Mouse (Mus musculus) forebrain, embryonic 15.5 days (tissue): ENCODE measurements around the gene Pim3. TPM values are rescaled to one million over a fixed set of nuclear protein-coding genes. Genes with fewer than 3 reads are reported as not detected.

Source experiments
- ATAC-seq: fragments of 200-750 bp; cut with Nextera tagmentation; replicated peaks from 2 replicates; pipeline ENCODE4 v1.8.0; 2017; ENCODE audit warnings: mild to moderate bottlenecking, moderate TSS enrichment, moderate library complexity
- H3K27ac ChIP-seq: fragments of 300-500 bp; sonication (generic); replicated peaks from 2 replicates; pipeline ENCODE4 v1.5.1; 2015; ENCODE audit warnings: mild to moderate bottlenecking, inconsistent platforms
- H3K27me3 ChIP-seq: fragments of 300-500 bp; sonication (generic); 2 replicates; pipeline ENCODE4 v1.6.1; 2015; ENCODE audit warnings: inconsistent platforms
- H3K36me3 ChIP-seq: fragments of 300-500 bp; sonication (generic); 2 replicates; pipeline ENCODE4 v1.6.1; 2015; ENCODE audit warnings: mild to moderate bottlenecking, inconsistent platforms
- H3K4me1 ChIP-seq: fragments of 300-500 bp; sonication (generic); 2 replicates; pipeline ENCODE4 v1.6.1; 2015; ENCODE audit warnings: inconsistent platforms
- H3K4me2 ChIP-seq: fragments of 300-500 bp; sonication (generic); replicated peaks from 2 replicates; pipeline ENCODE4 v1.6.1; 2015; ENCODE audit warnings: mild to moderate bottlenecking, inconsistent platforms
- H3K4me3 ChIP-seq: fragments of 300-500 bp; sonication (generic); 2 replicates; pipeline ENCODE4 v1.5.1; 2015; ENCODE audit warnings: mild to moderate bottlenecking, inconsistent platforms
- H3K9ac ChIP-seq: fragments of 300-500 bp; sonication (generic); replicated peaks from 2 replicates; pipeline ENCODE4 v1.6.1; 2015; ENCODE audit warnings: mild to moderate bottlenecking, inconsistent platforms
- H3K9me3 ChIP-seq: fragments of 300-500 bp; sonication (generic); 2 replicates; pipeline ENCODE4 v1.6.1; 2016; ENCODE audit warnings: inconsistent platforms
- WGBS: fragments of 180-500 bp; shearing (Covaris S2); methylation state at CpG from one replicate; pipeline ENCODE4 v1.1.7; 2015; ENCODE audit warnings: mixed read lengths; 5-methylcytosine and 5-hydroxymethylcytosine counted together
- polyA plus RNA-seq: library from polyadenylated mRNA; unstranded; fragments of >200 nt; fragmentation: Nextera tagmentation; extraction: Ambion mirVana; gene quantifications from 2 replicates; pipeline ENCODE4 v1.2.1, GENCODE M21; 2015

The Pim3 gene
- polyA plus RNA-seq, 1 experiment from 2014 or later = 69.1 TPM

DNA sequence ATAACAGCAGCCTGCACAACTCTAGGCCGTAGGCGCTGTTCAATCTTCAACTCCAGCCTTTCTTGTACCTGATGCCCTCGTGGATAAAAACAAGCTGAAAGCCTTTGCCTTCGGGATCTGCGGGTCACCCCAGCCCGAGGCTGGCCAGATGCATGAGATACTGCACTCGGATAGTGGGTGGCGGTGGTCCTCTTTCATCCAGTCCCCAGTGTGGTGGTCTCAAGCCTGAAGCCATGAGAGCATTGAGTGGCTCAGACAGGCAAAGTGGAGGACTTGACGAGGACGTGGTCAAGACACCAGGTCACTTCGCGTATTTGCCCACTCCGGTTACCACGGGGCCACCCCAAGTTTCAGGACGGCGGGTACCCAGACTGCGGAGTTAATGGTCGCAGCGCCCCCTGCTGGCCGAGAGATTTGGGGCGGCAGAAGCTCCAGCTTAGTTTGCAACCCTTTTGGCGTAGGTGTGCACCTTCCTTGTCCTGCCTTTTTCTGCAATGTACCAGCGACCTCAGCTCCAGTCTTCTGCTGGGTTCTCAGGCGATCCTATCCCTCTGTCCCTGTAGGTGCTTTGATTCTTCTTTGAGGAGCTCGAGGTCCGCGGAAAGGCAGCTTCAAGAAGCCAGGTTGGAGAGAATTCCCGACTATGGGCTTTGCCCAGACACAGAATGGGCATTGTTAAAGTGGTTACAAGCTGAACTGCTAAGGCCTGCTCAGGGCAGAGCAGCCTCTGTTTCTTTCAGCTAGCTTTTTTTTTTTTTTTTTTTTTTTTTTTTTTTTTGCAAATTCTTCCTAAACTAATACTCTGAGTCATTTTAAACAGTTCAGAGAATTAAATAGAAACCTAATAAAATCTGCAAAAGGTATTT is 14.4 kb downstream of the Pim3 start:
- Histone ChIP-seq H3K27ac (no peak overlapping the region), H3K9ac (no peak overlapping the region), H3K27me3 (peaks cover 3% of the 10 kb centered on the region; the same call in 1 of the 2 replicates), H3K4me1 (peaks cover 7% of the 10 kb centered on the region; the same call in 1 of the 2 replicates), H3K9me3 (no peaks in the 10 kb centered on the region), H3K4me3 (no peak overlapping the region), H3K4me2 (peak overlapping the region; percentile 22), H3K36me3 (no peaks in the 10 kb centered on the region)
- ATAC-seq = no peak; the same call in 1 of the 2 replicates
- WGBS = 9% methylated on average over 28 of the region's 28 CpGs

DNA sequence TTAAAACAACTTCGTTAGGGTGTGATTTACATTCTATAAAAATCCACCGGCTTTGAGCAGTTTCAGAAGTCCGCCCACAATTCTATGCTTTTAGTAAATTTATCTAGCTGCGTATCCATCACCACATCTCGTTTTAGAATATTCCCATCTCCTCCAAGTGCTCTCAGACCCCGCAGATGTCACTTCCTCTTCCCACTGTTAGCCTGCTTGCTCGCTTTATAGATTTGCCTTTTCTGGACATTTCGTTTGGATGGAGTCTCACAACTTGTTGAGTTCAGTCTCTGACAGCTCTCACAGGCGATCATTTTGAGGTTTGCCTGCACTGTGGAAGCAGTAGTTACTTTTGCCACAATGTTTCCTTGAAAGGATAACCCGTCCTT is 15.0 kb downstream of the Pim3 start:
- H3K27me3 ChIP-seq = peaks cover 3% of the 10 kb centered on the region; the same call in 1 of the 2 replicates
- 82% methylated on average over 10 of the region's 10 CpGs for WGBS
- no peak overlapping the region for H3K9ac ChIP-seq
- no peaks in the 10 kb centered on the region for H3K9me3 ChIP-seq
- no peaks in the 10 kb centered on the region for H3K36me3 ChIP-seq
- H3K4me1 ChIP-seq = peaks cover 7% of the 10 kb centered on the region; the same call in 1 of the 2 replicates
- no peak for ATAC-seq
- H3K4me3 ChIP-seq = no peak overlapping the region
- H3K27ac ChIP-seq = no peak overlapping the region
- H3K4me2 ChIP-seq = no peak overlapping the region

DNA sequence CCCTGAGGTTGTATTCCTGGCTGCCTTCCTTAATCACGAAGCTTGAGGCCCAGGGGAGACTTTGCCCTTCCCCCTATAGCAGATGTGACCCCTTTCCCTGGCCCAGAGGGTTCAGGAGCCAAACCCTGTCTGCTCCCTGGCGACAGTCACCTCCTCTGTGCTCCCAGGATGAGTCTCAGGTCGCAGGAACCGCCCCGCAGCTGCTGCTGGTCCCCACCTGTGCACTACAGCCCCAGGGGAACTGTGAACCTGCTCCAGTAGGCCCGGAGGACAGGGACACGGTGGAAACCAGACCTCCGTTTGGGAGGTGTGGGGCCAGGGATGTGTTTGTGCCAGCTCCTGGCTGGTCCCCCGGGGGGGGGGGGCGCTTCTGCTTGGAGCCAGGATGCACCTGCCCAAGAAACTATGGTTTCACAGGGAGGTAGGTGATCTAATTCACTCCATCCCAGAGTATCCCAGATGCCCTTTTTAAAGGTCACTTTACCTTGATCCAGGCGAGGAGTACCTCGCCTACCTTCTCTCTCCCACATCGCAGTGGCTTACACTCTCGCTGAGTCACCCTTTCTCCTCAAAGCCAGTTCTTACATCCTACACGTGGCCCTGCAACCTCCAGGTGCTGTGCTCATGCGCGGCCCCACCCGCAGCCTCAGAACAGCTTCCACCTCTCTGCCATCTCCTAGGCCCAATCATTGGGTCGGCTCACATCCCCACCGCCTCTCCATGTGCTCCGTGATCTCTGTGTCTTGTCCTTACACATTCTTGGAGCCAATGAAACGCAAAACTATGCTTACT is 19.5 kb downstream of the Pim3 start:
- no peaks in the 10 kb centered on the region for H3K9me3 ChIP-seq
- H3K27ac ChIP-seq = no peak overlapping the region
- peaks cover 1% of the 10 kb centered on the region; the same call in 1 of the 2 replicates for H3K4me1 ChIP-seq
- H3K4me2 ChIP-seq = no peak overlapping the region
- no peak overlapping the region for H3K4me3 ChIP-seq
- ATAC-seq = no peak
- 70% methylated on average over 22 of the region's 22 CpGs for WGBS
- H3K9ac ChIP-seq = no peak overlapping the region
- H3K27me3 ChIP-seq = no peaks in the 10 kb centered on the region
- no peaks in the 10 kb centered on the region for H3K36me3 ChIP-seq

DNA sequence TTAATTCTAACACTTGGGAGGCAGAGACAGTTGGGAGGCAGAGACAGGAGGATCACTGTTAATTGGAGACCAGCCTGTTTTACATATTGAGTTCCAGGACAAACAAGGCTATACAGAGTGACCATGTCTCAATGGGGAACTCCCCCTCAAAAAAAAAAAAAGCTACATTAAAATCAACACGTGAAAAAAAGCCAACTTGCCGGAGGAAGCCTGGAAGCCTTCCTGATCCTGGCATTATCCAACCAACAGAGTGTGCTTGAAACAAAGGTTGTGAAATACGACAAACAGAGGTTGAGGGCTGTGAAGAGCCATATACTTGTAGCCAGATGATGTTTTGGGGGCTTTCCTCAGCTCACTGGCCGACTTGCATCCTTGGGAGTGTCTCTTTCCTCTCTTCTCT is 20.9 kb downstream of the Pim3 start:
- Histone ChIP-seq H3K9ac (no peak overlapping the region), H3K27ac (no peak overlapping the region), H3K9me3 (no peaks in the 10 kb centered on the region), H3K4me1 (no peaks in the 10 kb centered on the region), H3K27me3 (no peaks in the 10 kb centered on the region), H3K4me2 (no peak overlapping the region), H3K4me3 (no peak overlapping the region), H3K36me3 (no peaks in the 10 kb centered on the region)
- 67% methylated on average over 4 of the region's 4 CpGs for WGBS
- no peak for ATAC-seq

DNA sequence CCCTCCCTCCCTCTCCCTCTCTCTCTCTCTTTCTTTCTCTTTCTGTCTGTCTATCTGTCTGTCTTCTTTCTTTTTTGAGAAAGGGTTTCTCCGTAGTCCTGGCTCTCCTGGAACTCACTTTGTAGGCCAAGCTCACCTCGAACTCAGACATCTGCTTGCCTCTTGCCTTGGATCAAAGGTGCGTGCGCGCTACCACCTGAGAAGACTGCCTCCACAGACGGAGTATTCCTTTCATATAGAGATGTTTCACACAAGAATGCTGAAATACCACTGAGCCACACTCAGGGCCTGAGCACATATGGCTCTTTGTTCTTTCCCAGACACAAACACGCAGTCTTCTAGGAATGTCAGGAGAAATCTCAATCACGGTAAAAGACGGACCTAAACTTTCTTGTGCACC is 21.4 kb downstream of the Pim3 start:
- no peak for ATAC-seq
- 92% methylated on average over 9 of the region's 9 CpGs for WGBS
- H3K4me1 ChIP-seq = no peaks in the 10 kb centered on the region
- no peaks in the 10 kb centered on the region for H3K27me3 ChIP-seq
- H3K9ac ChIP-seq = no peak overlapping the region
- no peak overlapping the region for H3K4me2 ChIP-seq
- no peaks in the 10 kb centered on the region for H3K36me3 ChIP-seq
- H3K4me3 ChIP-seq = no peak overlapping the region
- no peak overlapping the region for H3K27ac ChIP-seq
- no peaks in the 10 kb centered on the region for H3K9me3 ChIP-seq

DNA sequence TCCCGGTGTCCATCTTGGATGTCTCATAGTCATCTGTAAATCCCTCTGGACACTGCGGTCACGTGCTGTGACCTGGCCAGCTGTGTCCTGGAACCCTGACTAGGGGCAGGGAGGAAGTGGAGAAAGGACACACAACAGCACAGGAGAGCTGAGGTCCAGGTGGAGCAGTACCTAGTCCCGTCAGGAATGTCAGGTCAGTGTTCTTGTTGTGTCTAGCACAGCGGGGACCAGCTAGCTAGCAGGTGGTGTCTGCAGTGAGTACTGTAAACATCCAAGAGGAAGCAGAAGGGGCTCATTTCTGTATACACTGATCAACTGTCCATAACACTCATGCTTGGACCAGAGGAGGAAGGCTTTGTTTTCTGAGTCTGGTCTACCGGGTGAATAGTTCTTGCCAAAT is 23.4 kb downstream of the Pim3 start:
- no peak for ATAC-seq
- Histone ChIP-seq H3K36me3 (no peaks in the 10 kb centered on the region), H3K4me3 (no peak overlapping the region), H3K27me3 (peaks cover 3% of the 10 kb centered on the region; the same call in 1 of the 2 replicates), H3K4me2 (no peak overlapping the region), H3K9me3 (no peaks in the 10 kb centered on the region), H3K4me1 (peaks cover 3% of the 10 kb centered on the region; the same call in 1 of the 2 replicates), H3K27ac (no peak overlapping the region), H3K9ac (no peak overlapping the region)
- WGBS = 85% methylated on average over 6 of the region's 6 CpGs

DNA sequence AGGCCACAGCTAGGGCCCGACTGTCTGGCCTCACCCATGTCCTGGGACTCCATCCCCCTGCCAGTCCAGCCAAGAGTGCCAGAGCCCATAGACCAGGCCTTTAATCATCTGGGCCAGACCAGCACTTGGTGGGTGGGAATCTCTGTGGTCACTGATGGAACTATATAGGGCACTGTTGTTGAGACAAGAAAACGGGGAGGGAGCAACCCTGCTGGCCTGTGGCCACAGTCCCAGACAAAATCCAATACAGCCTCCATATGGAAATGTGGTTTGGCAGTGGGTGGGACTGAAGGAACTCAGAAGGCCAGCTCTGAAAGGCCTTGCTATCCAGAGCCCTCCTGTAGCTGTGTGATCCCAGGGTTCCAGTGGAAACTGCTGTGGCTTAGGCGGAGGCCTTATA is 27.0 kb downstream of the Pim3 start:
- Histone ChIP-seq H3K4me1 (peaks cover 12% of the 10 kb centered on the region), H3K9me3 (no peaks in the 10 kb centered on the region), H3K9ac (no peak overlapping the region), H3K4me3 (no peak overlapping the region), H3K27ac (no peak overlapping the region), H3K4me2 (no peak overlapping the region), H3K27me3 (peaks cover 3% of the 10 kb centered on the region; the same call in 1 of the 2 replicates), H3K36me3 (no peaks in the 10 kb centered on the region)
- ATAC-seq = no peak
- 85% methylated on average over 3 of the region's 3 CpGs for WGBS

DNA sequence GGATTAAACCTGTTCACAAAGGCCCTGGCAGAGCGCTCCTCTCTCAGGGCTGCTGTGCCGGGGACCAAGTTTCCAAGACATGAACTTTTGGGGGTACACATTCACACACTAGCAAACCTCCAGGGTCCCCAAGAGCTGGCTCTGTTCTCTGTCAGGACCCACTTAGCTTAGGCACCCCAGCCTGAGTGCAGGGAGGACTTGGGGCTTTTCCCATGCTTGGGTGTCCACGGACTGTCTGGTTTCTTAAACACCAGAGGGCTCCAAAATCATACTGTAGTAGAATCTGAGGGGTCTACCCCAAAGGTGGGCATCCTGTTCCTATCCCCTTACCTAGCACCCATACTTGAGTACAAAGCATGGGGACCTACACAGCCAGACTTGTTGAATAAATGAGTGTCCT is 28.0 kb downstream of the Pim3 start:
- Histone ChIP-seq H3K36me3 (no peaks in the 10 kb centered on the region), H3K4me2 (peak overlapping the region; percentile 96), H3K4me1 (peaks cover 12% of the 10 kb centered on the region), H3K4me3 (peak overlapping the region; percentile 52; the same call in 1 of the 2 replicates), H3K27me3 (peaks cover 3% of the 10 kb centered on the region; the same call in 1 of the 2 replicates), H3K9ac (peak overlapping the region; percentile 58; the same call in 1 of the 2 replicates), H3K9me3 (no peaks in the 10 kb centered on the region), H3K27ac (no peak overlapping the region)
- no peak for ATAC-seq
- 68% methylated on average over 3 of the region's 3 CpGs for WGBS

DNA sequence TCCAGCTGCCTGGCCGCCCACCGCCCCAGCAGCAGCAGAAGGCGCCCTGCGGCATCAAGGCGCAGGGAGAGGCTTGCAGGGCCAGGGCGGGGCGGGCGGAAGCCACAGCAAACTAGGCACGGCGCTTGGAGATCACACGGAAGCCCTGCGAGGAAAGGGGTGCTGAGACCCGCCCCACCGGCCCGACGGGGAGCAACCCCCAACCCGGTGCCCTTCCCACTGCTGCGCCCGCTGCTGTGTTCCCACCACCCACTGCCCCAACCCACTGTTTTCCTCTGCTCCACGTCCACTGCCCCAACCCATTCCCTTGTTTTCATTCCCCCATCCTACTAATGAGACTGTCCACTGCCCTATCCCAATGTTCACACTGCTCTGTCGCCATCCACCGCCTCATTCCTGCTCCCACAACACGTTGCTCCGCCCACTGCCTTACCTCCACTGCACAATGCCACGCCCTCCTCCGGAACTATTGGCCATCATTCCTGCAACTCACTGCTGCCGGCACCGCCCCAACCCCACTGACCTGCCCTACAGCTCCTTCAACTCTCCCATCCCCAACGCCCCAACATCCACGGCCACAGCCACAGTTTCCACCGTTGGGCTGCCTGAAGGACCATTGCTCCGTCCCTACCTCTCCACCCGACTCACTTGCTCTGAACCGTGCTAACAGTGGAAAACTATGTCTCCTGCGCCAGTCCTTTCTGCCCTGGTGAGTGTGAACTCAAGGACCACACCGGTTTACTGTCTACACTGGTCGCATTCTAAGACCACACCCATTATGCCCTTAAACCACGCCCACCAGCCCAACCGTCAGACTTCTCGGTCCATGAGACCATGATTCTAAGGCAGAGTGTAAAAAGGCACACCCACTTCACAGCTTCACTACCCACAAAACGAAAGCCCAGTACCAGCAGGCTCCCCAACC is 29.0 kb downstream of the Pim3 start:
- WGBS = 2% methylated on average over 41 of the region's 41 CpGs
- H3K9ac ChIP-seq = peak overlapping the region; percentile 58
- no peak overlapping the region for H3K27ac ChIP-seq
- H3K9me3 ChIP-seq = no peaks in the 10 kb centered on the region
- peaks cover 3% of the 10 kb centered on the region; the same call in 1 of the 2 replicates for H3K27me3 ChIP-seq
- H3K4me1 ChIP-seq = peaks cover 12% of the 10 kb centered on the region
- H3K36me3 ChIP-seq = no peaks in the 10 kb centered on the region
- peak; percentile 91 for ATAC-seq
- H3K4me3 ChIP-seq = peak overlapping the region; percentile 52
- peak overlapping the region; percentile 96 for H3K4me2 ChIP-seq

DNA sequence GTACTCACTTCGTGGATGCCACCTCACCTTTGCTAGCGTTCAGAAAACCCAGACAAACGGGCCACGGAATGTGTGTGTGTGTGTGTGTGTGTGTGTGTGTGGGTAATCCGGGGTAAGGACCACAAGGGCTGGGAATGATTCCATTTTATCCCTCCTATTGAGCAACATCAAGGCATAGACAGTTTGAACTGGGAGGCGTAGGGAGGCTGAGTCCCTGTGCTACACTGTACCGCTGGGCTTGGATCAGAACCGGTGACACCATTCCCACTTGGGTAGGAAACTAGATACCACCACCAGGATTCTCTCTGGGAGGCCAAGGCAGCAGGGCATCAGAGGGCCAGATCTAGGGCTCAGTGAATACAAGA is 29.7 kb downstream of the Pim3 start:
- Histone ChIP-seq H3K9ac (no peak overlapping the region), H3K9me3 (no peaks in the 10 kb centered on the region), H3K4me1 (peaks cover 12% of the 10 kb centered on the region), H3K4me3 (0 out of 2 replicates have a peak overlapping the region, but pooled peaks have one; percentile 52), H3K36me3 (no peaks in the 10 kb centered on the region), H3K27ac (no peak overlapping the region), H3K4me2 (peak overlapping the region; percentile 96), H3K27me3 (peaks cover 3% of the 10 kb centered on the region; the same call in 1 of the 2 replicates)
- ATAC-seq = peak; percentile 37; the same call in 1 of the 2 replicates
- WGBS = 65% methylated on average over 8 of the region's 8 CpGs

DNA sequence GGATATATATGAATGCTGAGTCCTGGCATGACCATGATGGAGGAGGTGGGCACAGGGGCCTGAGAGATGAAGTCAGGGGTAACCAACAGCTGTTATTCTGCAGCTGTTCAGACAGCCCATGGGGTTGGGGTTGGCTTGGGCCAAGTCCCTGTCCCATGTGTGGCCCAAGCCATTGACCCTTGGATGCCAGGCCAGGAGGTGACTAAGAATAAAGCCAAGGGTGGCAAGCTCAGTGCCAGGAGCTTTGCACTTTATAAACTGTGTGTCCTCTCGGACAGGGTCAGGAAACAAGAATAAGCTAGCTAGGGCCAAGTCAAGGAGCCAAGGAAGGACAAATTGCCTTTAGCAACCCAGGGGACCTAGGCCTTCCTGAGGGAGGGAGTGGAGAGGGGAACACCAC is 30.3 kb downstream of the Pim3 start:
- H3K9me3 ChIP-seq = no peaks in the 10 kb centered on the region
- no peak overlapping the region for H3K4me2 ChIP-seq
- H3K4me3 ChIP-seq = no peak overlapping the region
- no peak overlapping the region for H3K27ac ChIP-seq
- H3K27me3 ChIP-seq = peaks cover 3% of the 10 kb centered on the region; the same call in 1 of the 2 replicates
- H3K4me1 ChIP-seq = peaks cover 12% of the 10 kb centered on the region
- H3K9ac ChIP-seq = no peak overlapping the region
- ATAC-seq = no peak
- H3K36me3 ChIP-seq = no peaks in the 10 kb centered on the region
- WGBS = 88% methylated on average over 1 of the region's 1 CpGs
